Mouse (Mus musculus): ENCODE measurements at regions not wholly inside any gene's neighbourhood (a gene's known extent, or its start where the extent isn't known, plus 50 kb on each side); places are given as distances from the start of the nearest gene placed in this dataset.
A peak's percentile ranks its signal among the peaks of the same experiment; 100 is the strongest.
"Not testable (repeated sequence)": the region's sequence is repeated elsewhere in the genome, so short reads cannot be mapped to it uniquely, and the experiment has no call there.

GRCm38 (mm10) chr8:88903094-88903493 lies 140.9 kb downstream of the Sall1 start:
- no peak for DNase-seq (ENCODE audit: low spot score)

- peak; percentile 28 for DNase-seq (ENCODE audit: low spot score)
Measured at GRCm38 (mm10) chr8:88883751-88884390, 160.1 kb downstream of the Sall1 start.

GRCm38 (mm10) chr8:88879857-88880256 lies 164.1 kb downstream of the Sall1 start:
- DNase-seq (ENCODE audit: low spot score): no peak

GRCm38 (mm10) chr8:88877921-88878320 lies 166.0 kb downstream of the Sall1 start:
- DNase-seq (ENCODE audit: low spot score): no peak

- DNase-seq (ENCODE audit: low spot score): no peak
Measured at GRCm38 (mm10) chr8:88862846-88863455, 166.1 kb downstream of the Cyld start.

- DNase-seq (ENCODE audit: low spot score): no peak
Measured at GRCm38 (mm10) chr8:88857216-88857615, 160.4 kb downstream of the Cyld start.

GRCm38 (mm10) chr8:88853200-88853599 lies 156.4 kb downstream of the Cyld start:
- DNase-seq (ENCODE audit: low spot score): no peak

GRCm38 (mm10) chr8:88845916-88846315 lies 149.1 kb downstream of the Cyld start:
- no peak for DNase-seq (ENCODE audit: low spot score)

GRCm38 (mm10) chr8:88844370-88844769 lies 147.5 kb downstream of the Cyld start:
- DNase-seq (ENCODE audit: low spot score): no peak

GRCm38 (mm10) chr8:88842451-88842850 lies 145.6 kb downstream of the Cyld start:
- no peak for DNase-seq (ENCODE audit: low spot score)

GRCm38 (mm10) chr8:88840096-88840495 lies 143.3 kb downstream of the Cyld start:
- DNase-seq (ENCODE audit: low spot score): no peak

GRCm38 (mm10) chr8:88835756-88836291 lies 139.0 kb downstream of the Cyld start:
- DNase-seq (ENCODE audit: low spot score): no peak

- no peak for DNase-seq (ENCODE audit: low spot score)
Measured at GRCm38 (mm10) chr8:88825816-88826215, 129.0 kb downstream of the Cyld start.

GRCm38 (mm10) chr8:88823931-88824330 lies 127.1 kb downstream of the Cyld start:
- no peak for DNase-seq (ENCODE audit: low spot score)

GRCm38 (mm10) chr8:88820275-88820850 lies 123.5 kb downstream of the Cyld start:
- no peak for DNase-seq (ENCODE audit: low spot score)

GRCm38 (mm10) chr8:88816461-88816860 lies 119.6 kb downstream of the Cyld start:
- DNase-seq (ENCODE audit: low spot score): no peak

GRCm38 (mm10) chr8:88814246-88814645 lies 117.4 kb downstream of the Cyld start:
- DNase-seq (ENCODE audit: low spot score): no peak

GRCm38 (mm10) chr8:88812901-88813676 lies 116.3 kb downstream of the Cyld start:
- no peak for DNase-seq (ENCODE audit: low spot score)

- not testable (repeated sequence) for DNase-seq (ENCODE audit: low spot score)
Measured at GRCm38 (mm10) chr8:88806851-88807250, 110.0 kb downstream of the Cyld start.
